Mouse (Mus musculus) midbrain, embryonic 10.5 days (tissue): ENCODE results near the gene Samd4b. TPM values are rescaled to one million over a fixed set of nuclear protein-coding genes. Genes with fewer than 3 reads are reported as not detected.
A peak's percentile ranks its signal among the peaks of the same experiment; 100 is the strongest.
"Not testable (repeated sequence)": the region's sequence is repeated elsewhere in the genome, so short reads cannot be mapped to it uniquely, and the experiment has no call there.

Source experiments
- DNase-seq: peaks from one replicate; pipeline ENCODE4 v3.0.0-alpha.2; 2017; ENCODE audit warnings: low spot score
- H3K27ac ChIP-seq: fragments of 300-500 bp; sonication (generic); replicated peaks from 2 replicates; pipeline ENCODE4 v1.5.1; 2016; ENCODE audit warnings: mild to moderate bottlenecking
- H3K27me3 ChIP-seq: fragments of 300-500 bp; sonication (generic); 2 replicates; pipeline ENCODE4 v1.6.1; 2016; ENCODE audit warnings: low read depth, mild to moderate bottlenecking; ENCODE audit not compliant: poor library complexity, severe bottlenecking
- H3K36me3 ChIP-seq: fragments of 300-500 bp; sonication (generic); 2 replicates; pipeline ENCODE4 v1.6.1; 2016; ENCODE audit warnings: mild to moderate bottlenecking, moderate library complexity
- H3K4me1 ChIP-seq: fragments of 300-500 bp; sonication (generic); 2 replicates; pipeline ENCODE4 v1.6.1; 2016
- H3K4me3 ChIP-seq: fragments of 300-500 bp; sonication (generic); 2 replicates; pipeline ENCODE4 v1.5.1; 2016; ENCODE audit warnings: mild to moderate bottlenecking, moderate library complexity
- H3K9me3 ChIP-seq: fragments of 300-500 bp; sonication (generic); replicated peaks from 2 replicates; pipeline ENCODE4 v1.6.1; 2016; ENCODE audit warnings: mild to moderate bottlenecking
- WGBS: fragments of 180-500 bp; shearing (Covaris S2); methylation state at CpG from one replicate; pipeline ENCODE4 v1.1.7; 2016; 5-methylcytosine and 5-hydroxymethylcytosine counted together
- polyA plus RNA-seq: library from polyadenylated mRNA; unstranded; fragments of >200 nt; fragmentation: Nextera tagmentation; extraction: Ambion mirVana; gene quantifications from 2 replicates; pipeline ENCODE4 v1.2.1, GENCODE M21; 2016

Gene Samd4b
- polyA plus RNA-seq, 1 experiment from 2014 or later = 29.2 TPM

DNA sequence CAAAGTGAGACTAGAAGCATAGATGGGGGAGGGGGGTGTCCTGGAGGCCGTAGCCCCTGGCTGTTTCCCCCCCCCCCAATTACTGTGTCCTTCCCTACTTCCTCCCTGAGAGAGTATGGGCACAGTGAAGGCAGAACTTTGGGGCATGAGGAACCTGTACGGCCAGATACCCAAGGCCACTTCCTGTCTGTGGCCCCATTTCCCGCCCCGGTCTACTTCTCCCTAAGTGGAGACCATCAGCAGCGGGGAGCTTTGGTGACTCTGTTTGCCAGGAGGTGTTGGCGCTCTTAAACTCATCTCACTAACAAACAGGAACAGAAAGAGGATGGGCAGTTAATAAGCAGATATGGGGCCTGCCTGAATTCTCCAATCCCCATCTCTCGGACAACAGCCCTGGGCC, 50.3 kb downstream of the Samd4b start:
- WGBS = 75% methylated on average over 7 of the region's 7 CpGs
- H3K27me3 ChIP-seq = peaks cover 53% of the 10 kb centered on the region
- no peak overlapping the region for H3K4me3 ChIP-seq
- H3K9me3 ChIP-seq = peaks cover 1% of the 10 kb centered on the region; the same call in 1 of the 2 replicates
- H3K4me1 ChIP-seq = peaks cover 40% of the 10 kb centered on the region
- H3K27ac ChIP-seq = no peak overlapping the region
- DNase-seq = no peak
- H3K36me3 ChIP-seq = no peaks in the 10 kb centered on the region

DNA sequence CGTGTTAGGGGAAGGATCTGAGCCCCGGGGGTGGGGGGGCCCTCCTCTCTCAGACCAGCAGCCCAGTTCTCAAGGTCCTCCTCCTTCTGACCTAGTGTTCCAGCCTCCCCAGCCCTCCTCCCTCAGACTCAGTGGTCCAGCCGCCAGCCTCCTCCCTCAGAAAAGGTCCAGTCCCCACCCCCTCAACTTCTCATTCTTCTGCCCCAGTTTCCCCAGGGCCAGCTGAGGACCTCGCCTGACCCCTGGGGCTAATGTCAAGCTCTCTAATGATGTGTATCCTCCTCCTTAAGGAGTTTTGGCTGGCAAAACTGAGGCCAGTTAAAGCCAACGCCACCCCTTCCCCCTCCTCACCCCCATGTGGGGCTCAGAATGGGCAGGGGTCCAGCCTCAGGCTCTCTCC, 50.8 kb downstream of the Samd4b start, which contains the start of gene Nccrp1:
Nccrp1 (minus strand) TSS at position 101 of the 400 bp plus-strand sequence.
- DNase-seq = no peak
- Histone ChIP-seq H3K27me3 (peaks cover 53% of the 10 kb centered on the region), H3K4me3 (peak within 1 kb of the TSS; percentile 55), H3K9me3 (peaks cover 3% of the 10 kb centered on the region; the same call in 1 of the 2 replicates), H3K27ac (no peak within 1 kb of the TSS; the same call in 1 of the 2 replicates), H3K4me1 (peaks cover 40% of the 10 kb centered on the region), H3K36me3 (no peaks in the 10 kb centered on the region)
- WGBS = 9% methylated on average over 5 of the region's 5 CpGs

DNA sequence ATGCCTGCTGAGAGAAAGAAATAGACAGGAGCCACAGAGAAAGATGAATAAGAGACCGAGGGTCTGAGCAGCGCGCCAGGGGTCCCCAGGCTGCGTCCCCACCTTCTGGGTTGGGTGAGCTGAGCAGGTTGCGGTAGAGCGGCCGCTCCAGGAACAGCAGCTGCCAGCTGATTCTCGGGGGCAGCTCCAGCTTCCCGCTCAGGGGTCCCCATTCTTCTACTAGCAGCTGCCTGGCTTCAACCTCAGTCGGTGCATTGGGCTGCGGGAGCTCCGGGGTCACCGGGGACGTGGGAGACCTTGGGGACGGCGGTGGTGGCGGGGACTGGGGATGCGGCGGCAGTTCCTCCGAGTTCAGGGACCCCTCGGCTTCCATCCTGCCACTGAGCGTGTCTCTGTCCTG, 51.3 kb downstream of the Samd4b start:
- no peak overlapping the region; the same call in 1 of the 2 replicates for H3K27ac ChIP-seq
- H3K4me1 ChIP-seq = peaks cover 40% of the 10 kb centered on the region
- H3K36me3 ChIP-seq = no peaks in the 10 kb centered on the region
- peak overlapping the region; percentile 55 for H3K4me3 ChIP-seq
- under 1% methylated on average over 22 of the region's 22 CpGs for WGBS
- 0 out of 2 replicates have a peak, but pooled peaks cover 3% of the 10 kb centered on the region for H3K9me3 ChIP-seq
- peaks cover 53% of the 10 kb centered on the region for H3K27me3 ChIP-seq
- DNase-seq = peak; percentile 35

DNA sequence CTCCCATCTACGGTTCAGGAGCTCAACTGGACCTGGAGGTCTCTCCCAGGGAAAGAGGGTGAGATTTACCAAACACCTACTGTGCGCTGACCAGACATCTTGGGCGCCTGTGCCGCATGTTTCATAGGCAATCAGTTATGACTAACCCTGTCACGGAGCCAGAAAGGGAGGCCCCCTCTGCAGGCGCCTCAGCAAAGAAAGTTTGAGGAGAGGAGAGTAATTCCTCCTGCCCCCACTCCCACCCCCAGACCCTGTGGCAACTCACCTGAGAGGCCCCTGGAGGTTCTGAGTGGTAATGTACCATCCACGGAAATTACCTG, 52.1 kb downstream of the Samd4b start:
- Histone ChIP-seq H3K36me3 (no peaks in the 10 kb centered on the region), H3K4me3 (peak overlapping the region; percentile 55), H3K27me3 (peaks cover 53% of the 10 kb centered on the region), H3K4me1 (peaks cover 40% of the 10 kb centered on the region), H3K27ac (no peak overlapping the region), H3K9me3 (0 out of 2 replicates have a peak, but pooled peaks cover 3% of the 10 kb centered on the region)
- DNase-seq = no peak
- 39% methylated on average over 7 of the region's 7 CpGs for WGBS

DNA sequence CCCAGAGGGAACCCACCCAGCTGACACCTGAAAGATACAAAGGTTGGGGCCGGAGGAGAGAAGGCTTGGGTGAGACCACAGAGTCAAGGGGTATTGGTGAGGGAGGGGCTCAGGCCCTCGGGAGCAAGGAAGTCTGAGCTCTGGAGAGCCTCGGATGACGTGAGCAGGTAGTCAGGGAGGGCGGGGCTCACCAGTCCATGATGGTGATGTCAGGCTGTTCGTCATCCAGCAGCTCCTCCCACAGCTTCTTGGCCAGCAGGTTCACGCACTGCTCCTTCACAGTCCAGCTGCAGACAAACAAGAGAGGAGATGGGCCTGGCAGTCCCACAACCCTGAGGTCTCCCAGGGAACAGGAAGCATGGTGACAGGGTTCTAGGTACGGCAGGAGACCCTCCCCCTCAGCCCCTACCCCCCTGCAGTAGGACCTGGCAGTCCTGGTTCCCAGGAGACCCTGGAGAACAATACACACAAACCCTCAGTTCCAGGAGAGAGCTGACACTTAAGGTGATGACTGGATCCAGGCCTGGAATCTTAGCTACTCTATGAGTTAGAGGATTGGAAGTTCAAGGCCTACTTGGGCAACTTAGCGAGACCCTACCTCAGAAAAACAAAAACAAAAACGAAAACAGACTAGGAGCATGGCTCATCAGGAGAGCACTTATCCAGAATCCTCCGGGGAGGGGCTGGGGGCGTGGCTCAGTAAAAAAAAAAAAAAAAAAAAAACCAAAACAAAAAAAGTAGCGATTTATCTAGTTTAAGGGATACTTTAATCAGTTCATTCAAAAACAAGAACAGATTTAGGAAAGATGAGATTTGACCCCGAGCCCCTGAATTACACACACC, 52.7 kb downstream of the Samd4b start:
- no peak overlapping the region for H3K27ac ChIP-seq
- H3K4me3 ChIP-seq = no peak overlapping the region
- peaks cover 53% of the 10 kb centered on the region for H3K27me3 ChIP-seq
- no peaks in the 10 kb centered on the region for H3K36me3 ChIP-seq
- 20% methylated on average over 14 of the region's 14 CpGs for WGBS
- peak; percentile 55 for DNase-seq
- H3K4me1 ChIP-seq = peaks cover 40% of the 10 kb centered on the region
- H3K9me3 ChIP-seq = 0 out of 2 replicates have a peak, but pooled peaks cover 3% of the 10 kb centered on the region

DNA sequence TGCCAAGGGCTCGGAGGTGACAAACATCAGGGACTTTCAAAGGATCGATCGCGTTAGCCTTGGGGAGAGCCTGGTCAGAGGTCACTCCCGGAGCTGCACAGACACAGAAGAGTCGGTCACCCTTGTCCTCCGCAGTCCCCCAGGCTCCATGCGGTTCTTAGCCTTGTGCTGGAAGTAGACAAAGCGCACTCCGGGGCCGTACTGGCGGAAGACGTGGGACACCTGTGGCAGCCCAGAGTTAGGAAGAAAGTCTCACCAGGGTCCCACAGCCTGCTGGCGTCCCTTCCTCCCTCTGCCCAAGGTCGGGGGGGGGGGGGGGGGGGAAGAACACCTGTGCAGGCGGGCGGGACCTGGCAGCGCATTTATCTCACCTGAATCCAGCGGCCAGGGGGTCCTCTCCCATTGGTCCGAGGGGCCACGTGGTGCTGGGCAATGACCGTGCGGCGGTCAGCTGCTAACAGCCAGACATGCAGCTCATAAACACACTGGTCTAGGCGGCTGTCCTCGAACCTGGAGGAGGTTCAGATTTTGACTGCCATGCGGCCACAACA, 53.8 kb downstream of the Samd4b start:
- 2% methylated on average over 27 of the region's 27 CpGs for WGBS
- Histone ChIP-seq H3K4me1 (peaks cover 40% of the 10 kb centered on the region), H3K9me3 (0 out of 2 replicates have a peak, but pooled peaks cover 3% of the 10 kb centered on the region), H3K4me3 (peak overlapping the region; percentile 52), H3K27me3 (peaks cover 53% of the 10 kb centered on the region), H3K36me3 (no peaks in the 10 kb centered on the region), H3K27ac (peak overlapping the region; percentile 81)
- DNase-seq = peak; percentile 64

DNA sequence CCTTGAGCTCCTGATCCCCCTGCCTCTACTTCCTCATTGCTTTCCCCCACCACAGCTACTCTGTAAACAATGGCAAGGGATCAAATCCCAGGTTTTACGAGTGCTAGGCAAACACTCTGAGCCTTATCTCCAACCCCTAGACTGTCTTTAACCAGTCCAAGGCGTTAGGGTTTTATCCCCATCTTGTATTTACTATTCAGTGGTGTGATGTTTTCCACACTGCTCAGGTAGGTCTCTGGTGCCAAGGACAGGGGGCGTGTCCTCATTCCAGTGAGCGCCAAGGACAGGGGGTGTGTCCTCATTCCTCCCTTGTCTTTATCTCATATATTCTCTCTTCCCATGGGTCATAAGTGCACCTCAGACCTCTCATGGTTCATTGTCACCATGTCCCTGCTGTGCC, 57.4 kb downstream of the Samd4b start, which contains the start of gene Sycn:
Sycn (plus strand) TSS at position 360 of the 400 bp plus-strand sequence.
- Histone ChIP-seq H3K4me3 (no peak within 1 kb of the TSS), H3K27ac (no peak within 1 kb of the TSS), H3K9me3 (0 out of 2 replicates have a peak, but pooled peaks cover 3% of the 10 kb centered on the region), H3K4me1 (peaks cover 23% of the 10 kb centered on the region), H3K36me3 (no peaks in the 10 kb centered on the region), H3K27me3 (peaks cover 27% of the 10 kb centered on the region)
- WGBS = 76% methylated on average over 4 of the region's 4 CpGs
- no peak for DNase-seq

DNA sequence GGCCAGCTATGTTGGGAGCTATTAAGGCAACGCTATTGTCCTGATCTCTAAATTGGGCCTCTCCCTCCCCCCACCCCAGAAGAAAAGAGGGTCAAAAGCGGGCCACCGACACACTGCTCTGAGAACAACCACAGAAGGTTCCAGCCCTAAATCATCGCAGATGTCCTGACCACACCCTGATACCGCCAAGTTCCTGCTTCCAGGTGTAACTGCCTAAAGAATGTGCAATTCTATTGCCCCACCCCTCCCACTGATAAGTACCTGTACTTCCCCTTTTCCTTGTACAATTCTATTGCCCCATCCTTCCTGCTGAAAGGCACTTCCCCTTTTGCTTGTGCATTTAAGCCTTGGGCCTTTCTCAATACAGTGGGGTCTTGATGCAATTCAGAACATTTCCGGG, 59.1 kb downstream of the Samd4b start:
- not testable (repeated sequence) for H3K27ac ChIP-seq, H3K9me3 ChIP-seq, H3K36me3 ChIP-seq, DNase-seq, H3K4me1 ChIP-seq, H3K4me3 ChIP-seq
- 93% methylated on average over 6 of the region's 6 CpGs for WGBS
- peaks cover 10% of the 10 kb centered on the region for H3K27me3 ChIP-seq

DNA sequence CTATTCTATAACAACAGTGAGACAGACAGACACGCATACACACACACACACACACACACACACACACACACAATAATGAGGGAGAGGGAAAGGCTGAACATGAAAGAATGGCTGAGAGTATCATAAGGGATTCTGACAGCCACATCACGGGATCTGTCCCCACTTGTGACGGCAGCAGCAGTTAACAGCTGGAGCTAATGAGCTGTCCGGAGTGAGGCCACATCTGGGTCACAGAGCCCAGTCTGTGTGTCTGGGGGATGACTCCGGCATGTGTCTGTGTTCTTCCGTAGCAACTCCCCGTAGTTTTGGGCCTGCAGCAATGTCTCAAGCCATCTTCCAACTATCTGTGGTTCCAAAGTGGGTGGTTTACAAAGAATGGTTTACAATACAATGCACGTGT, 65.9 kb downstream of the Samd4b start:
- H3K27ac ChIP-seq = no peak overlapping the region
- no peak for DNase-seq
- H3K9me3 ChIP-seq = no peaks in the 10 kb centered on the region
- H3K4me1 ChIP-seq = peaks cover 10% of the 10 kb centered on the region
- no peaks in the 10 kb centered on the region for H3K27me3 ChIP-seq
- H3K36me3 ChIP-seq = no peaks in the 10 kb centered on the region
- H3K4me3 ChIP-seq = no peak overlapping the region
- 80% methylated on average over 8 of the region's 8 CpGs for WGBS

DNA sequence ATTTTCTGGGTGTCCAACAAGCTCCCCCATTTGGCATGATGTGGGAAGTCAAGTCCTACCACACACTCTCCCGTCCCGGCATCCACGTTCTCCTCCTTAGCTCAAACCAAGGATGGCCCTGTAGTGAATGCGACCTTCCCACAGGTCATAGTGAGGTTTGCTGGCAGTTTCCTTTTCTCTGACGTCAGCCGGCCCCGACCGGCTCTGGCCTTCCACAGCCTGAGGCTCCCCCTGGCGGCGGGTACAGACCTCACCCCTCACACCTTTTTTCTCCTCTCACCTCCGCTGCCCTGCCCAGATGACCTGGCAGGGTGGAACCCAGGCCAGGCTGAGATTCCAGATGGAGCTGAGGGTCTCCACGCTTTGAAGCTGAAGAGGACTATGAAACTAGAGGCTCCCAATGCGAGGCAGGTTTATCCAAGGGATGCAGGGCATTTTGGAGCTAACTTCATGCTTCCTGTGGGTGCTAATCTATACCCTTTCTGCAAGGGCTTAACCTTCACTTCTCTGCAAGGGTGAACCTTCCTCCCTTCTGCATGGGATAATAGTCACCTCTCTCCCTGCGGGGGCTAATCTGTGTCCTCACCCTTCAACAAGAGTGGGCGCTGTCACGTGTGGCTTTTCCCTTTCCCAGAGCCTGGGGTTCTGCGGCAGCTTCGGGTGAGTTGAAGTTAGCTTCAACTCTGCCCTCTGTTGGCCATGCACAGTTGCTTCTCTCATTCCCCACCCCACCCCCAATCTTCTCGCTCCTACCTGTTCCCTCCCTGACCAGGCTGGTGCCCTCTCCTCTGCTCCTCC, 69.8 kb downstream of the Samd4b start:
- H3K9me3 ChIP-seq = no peaks in the 10 kb centered on the region
- H3K4me1 ChIP-seq = peaks cover 10% of the 10 kb centered on the region
- H3K4me3 ChIP-seq = no peak overlapping the region
- H3K27me3 ChIP-seq = no peaks in the 10 kb centered on the region
- no peaks in the 10 kb centered on the region for H3K36me3 ChIP-seq
- 11% methylated on average over 19 of the region's 19 CpGs for whole genome bisulfite sequencing
- DNase-seq = peak; percentile 78
- no peak overlapping the region for H3K27ac ChIP-seq

DNA sequence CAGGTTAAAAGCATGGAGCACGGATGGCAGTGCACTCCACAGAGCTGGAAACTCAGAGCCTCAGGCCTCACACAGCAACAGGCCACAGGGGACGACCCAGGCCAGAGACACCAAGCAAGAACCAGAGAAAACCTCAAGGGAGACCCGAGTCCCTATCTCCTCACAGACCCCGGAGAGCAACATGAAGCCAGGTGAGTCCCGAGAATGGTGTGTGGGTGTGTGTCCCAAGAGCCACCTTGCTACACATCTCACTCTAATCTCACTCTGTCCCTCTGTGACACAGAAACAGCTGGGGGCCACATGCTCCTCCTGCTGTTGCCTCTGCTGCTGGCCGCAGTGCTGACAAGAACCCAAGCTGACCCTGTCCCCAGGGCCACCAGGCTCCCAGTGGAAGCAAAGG, 75.4 kb downstream of the Samd4b start, which contains the start of gene Ifnl3:
Ifnl3 (plus strand) TSS at position 301 of the 400 bp plus-strand sequence.
- H3K27me3 ChIP-seq = not testable (repeated sequence)
- 77% methylated on average over 5 of the region's 6 CpGs for WGBS

DNA sequence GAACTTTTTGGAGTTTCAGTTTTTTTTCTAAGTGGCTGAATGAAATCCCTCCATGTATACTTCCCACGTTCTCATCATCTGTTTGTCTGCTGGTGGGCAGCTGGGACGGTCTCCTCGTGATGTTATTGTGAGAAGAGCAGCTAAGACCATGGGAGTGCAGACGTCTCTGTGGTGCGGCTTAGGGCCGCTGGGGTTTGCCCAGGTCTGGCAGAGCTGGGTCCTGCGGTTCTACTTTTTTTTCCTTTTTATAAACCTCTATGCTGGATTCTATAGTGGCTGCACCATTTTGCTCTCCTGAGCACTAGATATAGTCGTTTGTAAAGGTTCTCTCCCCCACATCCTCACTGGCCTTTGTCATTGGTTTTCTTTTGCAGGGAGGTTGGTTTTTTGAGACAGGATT, 86.5 kb downstream of the Samd4b start:
- Histone ChIP-seq H3K36me3 (no peaks in the 10 kb centered on the region), H3K27ac (no peak overlapping the region), H3K27me3 (no peaks in the 10 kb centered on the region), H3K4me1 (no peaks in the 10 kb centered on the region), H3K9me3 (no peaks in the 10 kb centered on the region; the same call in 1 of the 2 replicates), H3K4me3 (no peak overlapping the region)
- no peak for DNase-seq
- WGBS = 77% methylated on average over 8 of the region's 8 CpGs

More for the DNA sequence above, 75.4 kb downstream of the Samd4b start, which contains the start of gene Ifnl3:
- not testable (repeated sequence) for H3K4me1 ChIP-seq, DNase-seq, H3K27ac ChIP-seq, H3K36me3 ChIP-seq, H3K9me3 ChIP-seq, H3K4me3 ChIP-seq
